In genomic region chr9:119192202-119192990, GRCm38 (mm10) we compare ENCODE assay signal across 8 mouse cellular contexts. TPM values are rescaled to one million over a fixed set of nuclear protein-coding genes. Genes with fewer than 3 reads are reported as not detected.
A peak's percentile ranks its signal among the peaks of the same experiment; 100 is the strongest.
DNase-seq lines count a peak whose midpoint lies in the region; ATAC-seq and TF ChIP-seq lines count a peak whose summit lies in the region.

No protein-coding gene starts in this region.

- WGBS in heart, embryonic 12.5 days, result 35% methylated on average over 11 of the region's 11 CpGs
- WGBS in hindbrain, postnatal 0 days, result 38% methylated on average over 11 of the region's 11 CpGs
- WGBS in liver, embryonic 14.5 days (ENCODE audit: insufficient replicate concordance), result 37% methylated on average over 11 of the region's 11 CpGs

- H3K27ac ChIP-seq in heart, embryonic 12.5 days (ENCODE audit: poor library complexity, severe bottlenecking), result no peak overlapping the region
- no peak overlapping the region for H3K27ac ChIP-seq in ES-Bruce4 (ENCODE audit: insufficient read depth, low read length)
- H3K27ac ChIP-seq in hindbrain, postnatal 0 days, result no peak overlapping the region
- H3K27ac ChIP-seq in liver, embryonic 14.5 days, result no peak overlapping the region

- no peaks in the 10 kb centered on the region for H3K9me3 ChIP-seq in heart, embryonic 12.5 days (replicated peaks)
- H3K9me3 ChIP-seq in ES-Bruce4 (replicated peaks; ENCODE audit: control insufficient read depth, insufficient read depth, low read length, poor library complexity, severe bottlenecking), result no peaks in the 10 kb centered on the region
- H3K9me3 ChIP-seq in hindbrain, postnatal 0 days (ENCODE audit: low read length), result no peaks in the 10 kb centered on the region
- no peaks in the 10 kb centered on the region for H3K9me3 ChIP-seq in liver, embryonic 14.5 days (ENCODE audit: control insufficient read depth, low read length)

- intact Hi-C loops in heart, postnatal 14 days (cut with DNase I), result no loop called here

- no peak overlapping the region for H3K4me2 ChIP-seq in heart, embryonic 12.5 days
- no peak overlapping the region for H3K4me2 ChIP-seq in hindbrain, postnatal 0 days (ENCODE audit: low read depth, low read length)
- no peak overlapping the region for H3K4me2 ChIP-seq in liver, embryonic 14.5 days (ENCODE audit: low read depth)

- TF ChIP-seq POLR2A in ES-Bruce4 (IDR thresholded peaks at IDR 0.05; ENCODE audit: insufficient read depth, low read length), result no peak

- H3K36me3 ChIP-seq in heart, embryonic 12.5 days, result no peaks in the 10 kb centered on the region
- no peaks in the 10 kb centered on the region for H3K36me3 ChIP-seq in ES-Bruce4 (ENCODE audit: control insufficient read depth, insufficient read depth, low read length, poor library complexity, severe bottlenecking)
- H3K36me3 ChIP-seq in hindbrain, postnatal 0 days (ENCODE audit: insufficient read depth, low read length), result no peaks in the 10 kb centered on the region
- H3K36me3 ChIP-seq in liver, embryonic 14.5 days (replicated peaks; ENCODE audit: control insufficient read depth, insufficient read depth, low read depth), result no peaks in the 10 kb centered on the region
- H3K36me3 ChIP-seq in splenic B cell, adult 2 months (ENCODE audit: control insufficient read depth, insufficient read depth, low read length, poor library complexity, severe bottlenecking), result no peaks in the 10 kb centered on the region

- no peak overlapping the region for H3K4me3 ChIP-seq in heart, embryonic 12.5 days
- H3K4me3 ChIP-seq in ES-Bruce4 (ENCODE audit: low read depth, low read length), result no peak overlapping the region
- no peak overlapping the region for H3K4me3 ChIP-seq in hindbrain, postnatal 0 days (ENCODE audit: low read length)
- no peak overlapping the region for H3K4me3 ChIP-seq in liver, embryonic 14.5 days (ENCODE audit: insufficient read depth in 1 of 2, low read depth in 2 of 2, low read length in 2 of 2)

- H3K4me1 ChIP-seq in heart, embryonic 12.5 days (replicated peaks), result no peaks in the 10 kb centered on the region
- H3K4me1 ChIP-seq in ES-Bruce4 (ENCODE audit: control insufficient read depth, insufficient read depth, low read length), result no peaks in the 10 kb centered on the region
- H3K4me1 ChIP-seq in hindbrain, postnatal 0 days (ENCODE audit: insufficient read depth, low read length), result no peaks in the 10 kb centered on the region
- H3K4me1 ChIP-seq in liver, embryonic 14.5 days (replicated peaks; ENCODE audit: control insufficient read depth in 2 of 2, insufficient read depth in 2 of 2, low read length in 1 of 2), result no peaks in the 10 kb centered on the region

- H3K27me3 ChIP-seq in heart, embryonic 12.5 days (replicated peaks), result no peaks in the 10 kb centered on the region; the same call in 1 of the 2 replicates
- H3K27me3 ChIP-seq in ES-Bruce4 (ENCODE audit: control insufficient read depth, insufficient read depth, low read length, poor library complexity, severe bottlenecking), result no peaks in the 10 kb centered on the region
- no peaks in the 10 kb centered on the region for H3K27me3 ChIP-seq in hindbrain, postnatal 0 days (ENCODE audit: insufficient read depth, low read length)
- H3K27me3 ChIP-seq in liver, embryonic 14.5 days (ENCODE audit: control insufficient read depth, insufficient read depth, low read length), result no peaks in the 10 kb centered on the region
- H3K27me3 ChIP-seq in splenic B cell, adult 2 months (ENCODE audit: control insufficient read depth, insufficient read depth, low read length, poor library complexity, severe bottlenecking), result no peaks in the 10 kb centered on the region

- TF ChIP-seq EP300 in ES-Bruce4 (IDR thresholded peaks at IDR 0.05; ENCODE audit: insufficient read depth, low read depth, low read length), result no peak
- TF ChIP-seq EP300 in liver, embryonic 14.5 days (IDR thresholded peaks at IDR 0.05; ENCODE audit: low read depth), result no peak

- peak; percentile 9 to 41 for DNase-seq in heart, postnatal 14 days
- DNase-seq in c-Kit-negative CD71-positive TER-119-positive erythroid progenitor cells, embryonic 14.5 days (ENCODE audit: low read depth, low spot score), result peak; percentile 26
- peak; percentile 49 for DNase-seq in hindbrain, postnatal 0 days (ENCODE audit: low spot score)
- DNase-seq in liver, embryonic 14.5 days (ENCODE audit: low read depth in 3 of 3, low spot score in 3 of 3), result peak; percentile 11 to 14 (median 13)
- peak; percentile 21 for DNase-seq in splenic B cell, adult 2 months (ENCODE audit: low read depth, low spot score)
- no peak for DNase-seq in gastrocnemius, adult 8-10 months (ENCODE audit: low spot score in 2 of 2)

- no peak for ATAC-seq in heart, embryonic 12.5 days (ENCODE audit: insufficient number of reproducible peaks, low FRiP score)
- ATAC-seq in hindbrain, postnatal 0 days, result no peak
- ATAC-seq in liver, embryonic 14.5 days (ENCODE audit: insufficient read depth), result no peak

- peak; percentile 99 for TF ChIP-seq CTCF in ES-Bruce4 (IDR thresholded peaks at IDR 0.05; ENCODE audit: low read depth, low read length)
- TF ChIP-seq CTCF in hindbrain, postnatal 0 days (IDR thresholded peaks at IDR 0.05; ENCODE audit: low read depth), result peak; percentile 66
- TF ChIP-seq CTCF in liver, embryonic 14.5 days (IDR thresholded peaks at IDR 0.05; ENCODE audit: low read depth), result peak; percentile 88

- H3K9ac ChIP-seq in heart, embryonic 12.5 days, result no peak overlapping the region
- no peak overlapping the region for H3K9ac ChIP-seq in ES-Bruce4 (ENCODE audit: low read depth, poor library complexity, severe bottlenecking)
- no peak overlapping the region for H3K9ac ChIP-seq in hindbrain, postnatal 0 days (replicated peaks; ENCODE audit: low read length)
- no peak overlapping the region for H3K9ac ChIP-seq in liver, embryonic 14.5 days (replicated peaks)

RNA-seq across cellular contexts. Expression of gene Slc22a13, which starts 16.5 kb away (rescaled TPM):
- total RNA-seq in heart, postnatal 14 days (2021), result not detected
- polyA plus RNA-seq in heart, embryonic 12.5 days (2016; fragmentation: Nextera tagmentation; extraction: Ambion mirVana), result not detected in 2 replicates
- polyA plus RNA-seq in ES-Bruce4 (2011; ENCODE audit: insufficient read depth, insufficient read length, low read depth, missing spikeins), result 0.34 TPM in 1 of 2 replicates, not detected in the other
- total RNA-seq in hindbrain, postnatal 0 days (2014; rRNA removed), result not detected in 2 replicates
- polyA plus RNA-seq in hindbrain, postnatal 0 days (2015; fragmentation: Nextera tagmentation; extraction: Ambion mirVana), result not detected in 2 replicates
- polyA plus RNA-seq in liver, embryonic 14.5 days (2012; rRNA removed), result 0.02 TPM in 2 replicates
- not detected in 2 replicates for polyA plus RNA-seq in liver, embryonic 14.5 days (2014; fragmentation: Nextera tagmentation; extraction: Ambion mirVana)
- not detected for total RNA-seq in gastrocnemius, adult 8-10 months (2022)

RNA-seq across cellular contexts. Expression of gene Gm47289, which starts 33.4 kb away (rescaled TPM):
- not detected for total RNA-seq in heart, postnatal 14 days (2021)
- not detected in 2 replicates for polyA plus RNA-seq in heart, embryonic 12.5 days (2016; fragmentation: Nextera tagmentation; extraction: Ambion mirVana)
- polyA plus RNA-seq in ES-Bruce4 (2011; ENCODE audit: insufficient read depth, insufficient read length, low read depth, missing spikeins), result not detected in 2 replicates
- not detected in 2 replicates for total RNA-seq in hindbrain, postnatal 0 days (2014; rRNA removed)
- polyA plus RNA-seq in hindbrain, postnatal 0 days (2015; fragmentation: Nextera tagmentation; extraction: Ambion mirVana), result not detected in 2 replicates
- polyA plus RNA-seq in liver, embryonic 14.5 days (2012; rRNA removed), result not detected in 2 replicates
- not detected in 2 replicates for polyA plus RNA-seq in liver, embryonic 14.5 days (2014; fragmentation: Nextera tagmentation; extraction: Ambion mirVana)
- not detected for total RNA-seq in gastrocnemius, adult 8-10 months (2022)

RNA-seq across cellular contexts. Expression of gene Acaa1b, which starts 35.5 kb away (rescaled TPM):
- total RNA-seq in heart, postnatal 14 days (2021), result 1 to 10 TPM; 1.3 to 2.6 TPM
- 0.35 and 0.78 TPM in 2 replicates for polyA plus RNA-seq in heart, embryonic 12.5 days (2016; fragmentation: Nextera tagmentation; extraction: Ambion mirVana)
- polyA plus RNA-seq in ES-Bruce4 (2011; ENCODE audit: insufficient read depth, insufficient read length, low read depth, missing spikeins), result 0.78 and 2.1 TPM in 2 replicates
- 3.8 and 4.0 TPM in 2 replicates for total RNA-seq in hindbrain, postnatal 0 days (2014; rRNA removed)
- 3.9 and 4.0 TPM in 2 replicates for polyA plus RNA-seq in hindbrain, postnatal 0 days (2015; fragmentation: Nextera tagmentation; extraction: Ambion mirVana)
- polyA plus RNA-seq in liver, embryonic 14.5 days (2012; rRNA removed), result 3.9 and 4.2 TPM in 2 replicates
- 6.7 and 7.0 TPM in 2 replicates for polyA plus RNA-seq in liver, embryonic 14.5 days (2014; fragmentation: Nextera tagmentation; extraction: Ambion mirVana)
- 1 to 10 TPM in 1 of 4 experiments, under 1 TPM in 3; 0.72 to 1.3 (median 0.81) TPM for total RNA-seq in gastrocnemius, adult 8-10 months (2022)

Comparison
In these comparisons a context has a peak if more than half of its experiments do, and no peak if none do; other contexts are left out.
1. DNase-seq: peak in heart, postnatal 14 days (2 of 2), c-Kit-negative CD71-positive TER-119-positive erythroid progenitor cells, embryonic 14.5 days (single experiment), hindbrain, postnatal 0 days (single experiment), liver, embryonic 14.5 days (3 of 3) and splenic B cell, adult 2 months (single experiment); none in gastrocnemius, adult 8-10 months (0 of 2).
2. Peak in every context shown above with its lines, with median percentiles within 50 percentile points of each other: CTCF ChIP-seq.